Mouse (Mus musculus) forebrain, embryonic 13.5 days (tissue): ENCODE data around the gene Fndc10. TPM values are rescaled to one million over a fixed set of nuclear protein-coding genes. Genes with fewer than 3 reads are reported as not detected.
"Not testable (repeated sequence)": the region's sequence is repeated elsewhere in the genome, so short reads cannot be mapped to it uniquely, and the experiment has no call there.

Experiments used
- ATAC-seq: fragments of 200-750 bp; cut with Nextera tagmentation; 2 replicates; pipeline ENCODE4 v1.8.0; 2017
- H3K27ac ChIP-seq: fragments of 300-500 bp; sonication (generic); 2 replicates; pipeline ENCODE4 v1.5.1; 2015; ENCODE audit warnings: inconsistent platforms, mild to moderate bottlenecking, moderate library complexity
- H3K27me3 ChIP-seq: fragments of 300-500 bp; sonication (generic); 2 replicates; pipeline ENCODE4 v1.6.1; 2015; ENCODE audit warnings: mild to moderate bottlenecking, inconsistent platforms
- H3K36me3 ChIP-seq: fragments of 300-500 bp; sonication (generic); 2 replicates; pipeline ENCODE4 v1.6.1; 2015; ENCODE audit warnings: mild to moderate bottlenecking, inconsistent platforms; ENCODE audit not compliant: poor library complexity, severe bottlenecking
- H3K4me1 ChIP-seq: fragments of 300-500 bp; sonication (generic); 2 replicates; pipeline ENCODE4 v1.6.1; 2015; ENCODE audit warnings: inconsistent platforms
- H3K4me2 ChIP-seq: fragments of 300-500 bp; sonication (generic); 2 replicates; pipeline ENCODE4 v1.6.1; 2015; ENCODE audit warnings: inconsistent platforms, mild to moderate bottlenecking, moderate library complexity
- H3K4me3 ChIP-seq: fragments of 300-500 bp; sonication (generic); 2 replicates; pipeline ENCODE4 v1.5.1; 2015; ENCODE audit warnings: mild to moderate bottlenecking, inconsistent platforms
- H3K9ac ChIP-seq: fragments of 300-500 bp; sonication (generic); 2 replicates; pipeline ENCODE4 v1.6.1; 2015; ENCODE audit warnings: mild to moderate bottlenecking, inconsistent platforms
- H3K9me3 ChIP-seq: fragments of 300-500 bp; sonication (generic); replicated peaks from 2 replicates; pipeline ENCODE4 v1.6.1; 2016; ENCODE audit warnings: inconsistent platforms
- WGBS: fragments of 180-500 bp; shearing (Covaris S2); methylation state at CpG from one replicate; pipeline ENCODE4 v1.1.7; 2015; 5-methylcytosine and 5-hydroxymethylcytosine counted together
- polyA plus RNA-seq: library from polyadenylated mRNA; unstranded; fragments of >200 nt; fragmentation: Nextera tagmentation; extraction: Ambion mirVana; gene quantifications from 2 replicates; pipeline ENCODE4 v1.2.1, GENCODE M21; 2015

Gene Fndc10
- polyA plus RNA-seq, 1 experiment from 2014 or later: 1.9 TPM

- peaks cover 19% of the 10 kb centered on the region for H3K36me3 ChIP-seq
- H3K9me3 ChIP-seq: no peaks in the 10 kb centered on the region
- 58% methylated on average over 4 of the region's 4 CpGs for WGBS
- H3K27ac ChIP-seq: no peak overlapping the region
- no peaks in the 10 kb centered on the region for H3K27me3 ChIP-seq
- no peak overlapping the region for H3K4me2 ChIP-seq
- H3K4me1 ChIP-seq: no peaks in the 10 kb centered on the region
- no peak overlapping the region for H3K4me3 ChIP-seq
- H3K9ac ChIP-seq: no peak overlapping the region
- no peak for ATAC-seq
Measured at GRCm38 (mm10) chr4:155721668-155722083, 27.5 kb downstream of the Fndc10 start.

- Histone ChIP-seq H3K27me3 (no peaks in the 10 kb centered on the region), H3K27ac (no peak overlapping the region; the same call in 1 of the 2 replicates)
- 90% methylated on average over 2 of the region's 2 CpGs for WGBS
Measured at GRCm38 (mm10) chr4:155727993-155728392, 33.9 kb downstream of the Fndc10 start.

GRCm38 (mm10) chr4:155733267-155733666 lies 39.1 kb downstream of the Fndc10 start:
- H3K27ac ChIP-seq: no peak overlapping the region
- 86% methylated on average over 10 of the region's 10 CpGs for WGBS

More at GRCm38 (mm10) chr4:155727993-155728392, 33.9 kb downstream of the Fndc10 start:
- Histone ChIP-seq H3K36me3 (peaks cover 19% of the 10 kb centered on the region), H3K4me3 (no peak overlapping the region), H3K9me3 (no peaks in the 10 kb centered on the region), H3K4me2 (no peak overlapping the region), H3K9ac (no peak overlapping the region), H3K4me1 (0 out of 2 replicates have a peak, but pooled peaks cover 5% of the 10 kb centered on the region)
- ATAC-seq: no peak

DNA sequence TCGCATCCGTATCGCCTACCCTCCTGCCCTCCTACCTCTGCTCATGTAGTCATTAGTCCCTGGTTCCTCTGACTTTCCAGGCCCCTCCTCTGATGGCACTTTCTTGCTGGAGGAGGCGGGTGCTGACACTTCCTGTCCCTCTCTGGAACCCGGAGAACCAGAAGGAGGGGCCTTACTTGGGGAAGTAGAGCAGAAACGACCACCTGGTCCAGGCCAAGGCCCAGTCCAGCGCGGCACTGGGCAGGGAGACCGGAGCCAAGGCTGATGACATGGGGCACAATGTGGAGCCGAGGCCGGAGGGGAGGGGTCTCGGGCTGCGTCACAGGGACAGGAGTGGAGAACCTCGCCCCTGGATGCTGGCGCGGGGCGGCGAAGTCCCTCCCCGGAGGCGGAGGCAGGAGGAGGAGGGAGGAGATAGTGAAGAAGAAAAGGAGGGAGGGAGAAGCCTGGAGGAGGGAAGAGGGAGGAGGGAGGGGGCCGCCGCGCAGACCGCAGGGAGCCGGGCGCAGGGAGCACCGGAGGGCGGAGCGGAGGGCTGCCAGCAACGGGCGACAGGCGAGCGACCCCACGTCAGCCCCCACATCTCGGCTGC lies 40.3 kb downstream of the Fndc10 start, which contains the start of gene Tmem240:
Gene Tmem240 (plus strand): TSS at position 451 of the 592 bp plus-strand sequence.
- H3K9ac ChIP-seq: peak within 1 kb of the TSS; percentile 95
- under 1% methylated on average over 20 of the region's 35 CpGs for WGBS
- peaks cover 45% of the 10 kb centered on the region for H3K36me3 ChIP-seq
- H3K4me3 ChIP-seq: peak within 1 kb of the TSS; percentile 83
- peak; percentile 93 for ATAC-seq
- peaks cover 22% of the 10 kb centered on the region for H3K4me1 ChIP-seq
- H3K27ac ChIP-seq: peak within 1 kb of the TSS; percentile 91
- no peaks in the 10 kb centered on the region for H3K27me3 ChIP-seq
- H3K4me2 ChIP-seq: peak within 1 kb of the TSS; percentile 93
- no peaks in the 10 kb centered on the region for H3K9me3 ChIP-seq

More at GRCm38 (mm10) chr4:155733267-155733666, 39.1 kb downstream of the Fndc10 start:
- H3K9ac ChIP-seq: no peak overlapping the region
- no peak for ATAC-seq
- H3K4me2 ChIP-seq: no peak overlapping the region
- no peak overlapping the region for H3K4me3 ChIP-seq
- H3K9me3 ChIP-seq: no peaks in the 10 kb centered on the region
- no peaks in the 10 kb centered on the region for H3K27me3 ChIP-seq
- H3K4me1 ChIP-seq: peaks cover 23% of the 10 kb centered on the region
- peaks cover 37% of the 10 kb centered on the region for H3K36me3 ChIP-seq

GRCm38 (mm10) chr4:155734951-155735702 lies 41.0 kb downstream of the Fndc10 start:
- ATAC-seq: peak; percentile 60
- no peaks in the 10 kb centered on the region for H3K27me3 ChIP-seq
- peak overlapping the region; percentile 93 for H3K4me2 ChIP-seq
- no peaks in the 10 kb centered on the region for H3K9me3 ChIP-seq
- H3K4me3 ChIP-seq: peak overlapping the region; percentile 83
- peak overlapping the region; percentile 95 for H3K9ac ChIP-seq
- H3K36me3 ChIP-seq: peaks cover 52% of the 10 kb centered on the region
- H3K27ac ChIP-seq: peak overlapping the region; percentile 91
- H3K4me1 ChIP-seq: peaks cover 22% of the 10 kb centered on the region
- under 1% methylated on average over 43 of the region's 79 CpGs for WGBS

DNA sequence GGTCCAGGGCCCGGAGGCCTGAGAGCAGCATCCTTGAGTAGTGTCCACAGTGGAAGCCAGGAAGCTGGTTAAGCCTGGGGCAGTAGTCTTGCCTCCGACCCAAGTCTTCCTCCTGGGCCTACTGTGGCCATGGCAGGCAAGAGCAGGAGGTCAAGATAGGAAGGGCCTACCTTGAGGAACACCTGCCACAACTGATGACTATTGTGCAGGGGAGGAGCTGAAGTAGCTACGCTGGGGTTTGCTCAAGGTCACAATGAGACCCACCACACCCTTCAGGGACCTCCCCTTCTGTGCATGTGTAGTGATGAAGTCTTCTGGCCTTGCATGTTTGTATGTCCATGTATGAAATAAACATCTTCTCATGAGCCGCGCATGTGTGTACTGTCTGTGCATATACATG lies 41.6 kb downstream of the Fndc10 start:
- H3K36me3 ChIP-seq: peaks cover 56% of the 10 kb centered on the region
- H3K4me3 ChIP-seq: peak overlapping the region; percentile 83
- peaks cover 22% of the 10 kb centered on the region for H3K4me1 ChIP-seq
- H3K27ac ChIP-seq: peak overlapping the region; percentile 91
- H3K9ac ChIP-seq: peak overlapping the region; percentile 95
- H3K4me2 ChIP-seq: peak overlapping the region; percentile 93
- H3K27me3 ChIP-seq: no peaks in the 10 kb centered on the region
- H3K9me3 ChIP-seq: no peaks in the 10 kb centered on the region
- 72% methylated on average over 5 of the region's 5 CpGs for WGBS
- ATAC-seq: no peak; the same call in 1 of the 2 replicates

DNA sequence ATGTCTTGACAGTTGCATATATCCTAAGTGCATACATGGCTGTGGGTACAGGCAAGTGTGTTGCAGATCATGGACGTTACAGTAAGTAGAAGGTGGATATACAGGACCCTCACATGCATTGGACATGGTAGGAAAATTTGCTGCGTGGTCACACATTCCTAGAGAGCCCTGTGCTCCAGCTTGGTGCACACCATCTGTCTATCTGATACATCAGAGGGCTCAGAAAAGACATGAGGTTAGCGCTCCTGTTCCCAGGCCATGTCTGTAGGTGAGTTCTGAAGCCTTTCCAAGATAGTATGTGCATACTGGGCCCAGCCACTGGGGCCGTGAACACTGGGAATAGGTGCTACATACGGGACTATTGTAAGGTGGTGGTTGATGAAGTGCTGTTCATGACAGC lies 42.3 kb downstream of the Fndc10 start:
- Histone ChIP-seq H3K27me3 (no peaks in the 10 kb centered on the region), H3K4me3 (peak overlapping the region; percentile 83), H3K4me2 (peak overlapping the region; percentile 93), H3K9me3 (no peaks in the 10 kb centered on the region), H3K36me3 (peaks cover 58% of the 10 kb centered on the region), H3K9ac (peak overlapping the region; percentile 95; the same call in 1 of the 2 replicates), H3K27ac (no peak overlapping the region), H3K4me1 (peaks cover 22% of the 10 kb centered on the region)
- no peak for ATAC-seq
- 89% methylated on average over 5 of the region's 5 CpGs for WGBS

GRCm38 (mm10) chr4:155738262-155738661 lies 44.1 kb downstream of the Fndc10 start:
- H3K4me3 ChIP-seq: no peak overlapping the region
- no peak overlapping the region for H3K4me2 ChIP-seq
- no peaks in the 10 kb centered on the region for H3K27me3 ChIP-seq
- H3K27ac ChIP-seq: no peak overlapping the region
- no peak overlapping the region for H3K9ac ChIP-seq
- WGBS: 72% methylated on average over 8 of the region's 8 CpGs
- H3K4me1 ChIP-seq: peaks cover 22% of the 10 kb centered on the region
- H3K9me3 ChIP-seq: no peaks in the 10 kb centered on the region
- peaks cover 66% of the 10 kb centered on the region for H3K36me3 ChIP-seq
- no peak for ATAC-seq

DNA sequence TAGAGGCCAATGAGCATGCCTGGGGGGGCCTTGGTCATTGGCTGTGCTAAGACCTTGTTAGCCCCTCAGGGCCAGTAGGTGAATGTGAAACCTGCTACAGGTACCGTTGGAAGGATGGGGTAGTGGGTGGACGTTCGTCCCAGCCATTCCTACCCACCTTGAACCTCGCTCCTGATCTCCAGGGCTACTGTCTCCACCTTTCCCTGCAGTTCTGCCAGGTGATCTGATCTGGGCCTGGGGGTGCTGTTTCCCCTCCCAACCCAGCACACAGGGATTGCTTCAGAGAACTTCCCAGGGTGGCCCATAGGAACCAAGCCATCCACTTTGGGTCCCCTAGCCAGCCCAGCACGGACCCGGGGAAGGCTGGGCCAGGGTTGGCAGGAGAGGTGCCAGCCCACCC lies 45.0 kb downstream of the Fndc10 start:
- WGBS: 84% methylated on average over 6 of the region's 6 CpGs
- Histone ChIP-seq H3K27ac (no peak overlapping the region), H3K27me3 (no peaks in the 10 kb centered on the region), H3K36me3 (peaks cover 72% of the 10 kb centered on the region), H3K9ac (no peak overlapping the region), H3K4me1 (peaks cover 17% of the 10 kb centered on the region), H3K9me3 (no peaks in the 10 kb centered on the region), H3K4me2 (no peak overlapping the region), H3K4me3 (no peak overlapping the region)
- no peak for ATAC-seq

DNA sequence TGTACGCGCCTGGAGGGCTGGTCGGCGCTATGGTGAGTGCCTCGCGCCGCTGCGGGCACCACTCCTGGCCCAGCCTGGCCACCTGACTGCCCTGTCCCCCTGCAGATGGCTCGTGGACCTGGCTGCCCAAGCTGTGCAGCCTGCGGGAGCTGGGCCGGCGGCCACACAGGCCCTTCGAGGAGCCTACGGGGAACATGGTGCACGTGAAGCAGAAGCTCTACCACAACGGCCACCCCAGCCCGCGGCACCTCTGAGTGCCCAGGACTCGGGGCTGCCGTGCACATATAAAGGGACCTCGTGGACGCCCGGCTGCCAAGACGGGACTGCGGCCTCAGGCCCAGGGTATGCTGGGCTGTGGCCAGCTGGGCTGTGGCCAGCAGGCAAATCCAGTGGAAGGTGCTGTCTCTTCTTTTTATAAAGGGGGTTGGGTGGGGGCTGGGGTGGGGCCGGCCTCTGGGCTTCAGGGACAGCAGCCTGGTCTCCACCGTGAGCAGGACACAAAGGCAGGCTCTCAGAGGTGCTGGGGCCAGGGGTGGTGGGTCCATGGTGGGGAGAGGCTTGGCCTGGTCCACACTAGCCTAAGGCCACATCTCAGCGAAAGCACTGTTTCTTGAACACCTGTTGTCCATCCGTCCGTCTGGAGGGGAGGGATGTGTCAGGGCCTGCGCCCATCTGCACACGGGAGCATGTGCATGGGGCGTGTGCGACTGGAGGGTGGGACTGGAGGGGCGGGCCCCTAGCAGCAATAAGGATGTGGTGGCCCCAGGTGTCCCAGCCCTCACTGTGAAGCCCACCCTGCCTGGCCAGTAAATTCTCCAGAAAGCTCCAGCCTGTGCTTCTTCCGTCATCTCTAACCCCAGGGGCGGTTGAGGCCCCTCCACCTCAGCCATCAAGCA lies 45.8 kb downstream of the Fndc10 start:
- peaks cover 15% of the 10 kb centered on the region for H3K4me1 ChIP-seq
- 0 out of 2 replicates have a peak, but pooled peaks have one; percentile 14 for ATAC-seq
- H3K9ac ChIP-seq: no peak overlapping the region
- no peaks in the 10 kb centered on the region for H3K9me3 ChIP-seq
- WGBS: 80% methylated on average over 37 of the region's 37 CpGs
- H3K27me3 ChIP-seq: no peaks in the 10 kb centered on the region
- H3K27ac ChIP-seq: no peak overlapping the region
- H3K4me2 ChIP-seq: no peak overlapping the region
- peaks cover 79% of the 10 kb centered on the region for H3K36me3 ChIP-seq
- no peak overlapping the region for H3K4me3 ChIP-seq

GRCm38 (mm10) chr4:155740681-155741080 lies 46.5 kb downstream of the Fndc10 start:
- H3K9me3 ChIP-seq, H3K9ac ChIP-seq, H3K27ac ChIP-seq, ATAC-seq, H3K27me3 ChIP-seq, H3K4me3 ChIP-seq, H3K4me2 ChIP-seq: not testable (repeated sequence)
- Histone ChIP-seq H3K36me3 (peaks cover 86% of the 10 kb centered on the region), H3K4me1 (peaks cover 11% of the 10 kb centered on the region)
- WGBS: 91% methylated on average over 10 of the region's 10 CpGs
